ENCODE assay signal across 8 mouse cellular contexts in genomic region chr9:41581152-41581551, GRCm38 (mm10).
DNase-seq lines count a peak whose midpoint lies in the region; ATAC-seq lines count a peak whose summit lies in the region.

No protein-coding gene starts in this region.

- H3K4me1 ChIP-seq in kidney, embryonic 14.5 days (ENCODE audit: control insufficient read depth, insufficient read depth, low read length): peaks cover 6% of the 10 kb centered on the region; the same call in 1 of the 2 replicates
- peaks cover 14% of the 10 kb centered on the region for H3K4me1 ChIP-seq in kidney, embryonic 16.5 days (ENCODE audit: insufficient read depth, low read length)
- peaks cover 27% of the 10 kb centered on the region for H3K4me1 ChIP-seq in midbrain, embryonic 11.5 days (ENCODE audit: control insufficient read depth, insufficient read depth, low read length)

- H3K9me3 ChIP-seq in kidney, embryonic 14.5 days (ENCODE audit: control insufficient read depth, low read length): no peaks in the 10 kb centered on the region
- no peaks in the 10 kb centered on the region for H3K9me3 ChIP-seq in kidney, embryonic 16.5 days (ENCODE audit: low read length)
- H3K9me3 ChIP-seq in midbrain, embryonic 11.5 days (ENCODE audit: control insufficient read depth, low read length): no peaks in the 10 kb centered on the region

- H3K4me3 ChIP-seq in kidney, embryonic 14.5 days (ENCODE audit: low read length): peak overlapping the region; percentile 68
- peak overlapping the region; percentile 65 for H3K4me3 ChIP-seq in kidney, embryonic 16.5 days (ENCODE audit: low read length)
- H3K4me3 ChIP-seq in midbrain, embryonic 11.5 days (ENCODE audit: low read depth, low read length): peak overlapping the region; percentile 61

- peak overlapping the region; percentile 66 for H3K4me2 ChIP-seq in kidney, embryonic 14.5 days (replicated peaks; ENCODE audit: low read depth, low read length)
- H3K4me2 ChIP-seq in kidney, embryonic 16.5 days (replicated peaks; ENCODE audit: low read depth, low read length): peak overlapping the region; percentile 65
- peak overlapping the region; percentile 53 for H3K4me2 ChIP-seq in midbrain, embryonic 11.5 days

- whole genome bisulfite sequencing in kidney, embryonic 14.5 days: under 1% methylated on average over 14 of the region's 14 CpGs
- 1% methylated on average over 14 of the region's 14 CpGs for WGBS in kidney, embryonic 16.5 days
- 1% methylated on average over 14 of the region's 14 CpGs for WGBS in midbrain, embryonic 11.5 days

- intact Hi-C loops in gastrocnemius, postnatal 14 days (cut with DNase I; ENCODE audit: low total_unique reads): loop anchor here (5.0 kb wide), 1 partner anchor 371 kb away; no protein-coding TSS in a partner anchor

- H3K9ac ChIP-seq in kidney, embryonic 14.5 days (ENCODE audit: low read depth, low read length): peak overlapping the region; percentile 73
- H3K9ac ChIP-seq in kidney, embryonic 16.5 days (replicated peaks; ENCODE audit: low read length): peak overlapping the region; percentile 78
- peak overlapping the region; percentile 85 for H3K9ac ChIP-seq in midbrain, embryonic 11.5 days (ENCODE audit: low read length)

- H3K27me3 ChIP-seq in kidney, embryonic 14.5 days (ENCODE audit: control insufficient read depth, insufficient read depth, low read length): no peaks in the 10 kb centered on the region
- no peaks in the 10 kb centered on the region for H3K27me3 ChIP-seq in kidney, embryonic 16.5 days (ENCODE audit: insufficient read depth, low read length)
- H3K27me3 ChIP-seq in midbrain, embryonic 11.5 days (ENCODE audit: control insufficient read depth, insufficient read depth, low read length): no peaks in the 10 kb centered on the region

- no peaks in the 10 kb centered on the region; the same call in 1 of the 2 replicates for H3K36me3 ChIP-seq in kidney, embryonic 14.5 days (ENCODE audit: control insufficient read depth, insufficient read depth, low read length)
- no peaks in the 10 kb centered on the region for H3K36me3 ChIP-seq in kidney, embryonic 16.5 days (ENCODE audit: insufficient read depth, low read length)
- H3K36me3 ChIP-seq in midbrain, embryonic 11.5 days (ENCODE audit: control insufficient read depth, insufficient read depth, low read length): no peaks in the 10 kb centered on the region

- H3K27ac ChIP-seq in kidney, embryonic 14.5 days (ENCODE audit: low read depth, low read length): peak overlapping the region; percentile 92
- peak overlapping the region; percentile 95 for H3K27ac ChIP-seq in kidney, embryonic 16.5 days (ENCODE audit: low read length)
- H3K27ac ChIP-seq in midbrain, embryonic 11.5 days (ENCODE audit: low read depth, low read length): peak overlapping the region; percentile 90

- DNase-seq in kidney, adult 9 months: no peak
- peak; percentile 33 for DNase-seq in adrenal gland, postnatal 25 days
- DNase-seq in gastrocnemius, postnatal 14 days: peak; percentile 49
- DNase-seq in midbrain, embryonic 11.5 days (ENCODE audit: low spot score, missing footprints): peak; percentile 95
- DNase-seq in thymus, postnatal 0 days (ENCODE audit: low spot score): no peak

- ATAC-seq in kidney, embryonic 14.5 days (ENCODE audit: low FRiP score, low TSS enrichment): peak; percentile 60; the same call in 1 of the 2 replicates
- ATAC-seq in kidney, embryonic 16.5 days (ENCODE audit: low FRiP score, low TSS enrichment): peak; percentile 54; the same call in 1 of the 2 replicates
- ATAC-seq in midbrain, embryonic 11.5 days (ENCODE audit: low FRiP score): peak; percentile 33; the same call in 1 of the 2 replicates
- ATAC-seq in megakaryocyte, adult 5-6 weeks (ENCODE audit: poor library complexity, severe bottlenecking): no peak

Comparison
In these comparisons a context has a peak if more than half of its experiments do, and no peak if none do; other contexts are left out.
1. DNase-seq: peak in adrenal gland, postnatal 25 days (single experiment), gastrocnemius, postnatal 14 days (single experiment) and midbrain, embryonic 11.5 days (single experiment); none in kidney, adult 9 months (single experiment) and thymus, postnatal 0 days (single experiment).
2. Peak in every context shown above with its lines, with median percentiles within 50 percentile points of each other: H3K27ac ChIP-seq, H3K4me2 ChIP-seq, H3K4me3 ChIP-seq and H3K9ac ChIP-seq.